Mouse (Mus musculus): ENCODE measurements at regions not wholly inside any gene's neighbourhood (a gene's known extent, or its start where the extent isn't known, plus 50 kb on each side); places are given as distances from the start of the nearest gene placed in this dataset.

DNA sequence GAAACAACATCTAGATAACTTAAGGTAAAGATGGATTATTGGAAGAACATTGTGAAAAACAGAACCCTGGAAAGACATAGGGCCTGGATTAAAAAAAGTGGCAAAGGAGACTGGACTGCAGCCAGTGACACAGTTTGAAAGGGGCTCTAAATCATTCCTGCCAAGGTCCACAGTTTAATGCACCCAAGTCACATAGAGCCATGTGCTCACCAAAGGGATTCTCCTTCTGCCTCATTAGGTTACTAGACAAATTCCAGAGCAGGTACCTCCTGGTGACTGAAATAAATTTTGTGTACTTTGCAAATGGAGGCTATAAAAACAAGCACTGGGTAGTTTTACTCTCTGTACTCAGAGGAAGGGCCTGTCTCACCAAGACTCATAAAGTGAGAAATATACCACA lies 607.5 kb downstream of the Crisp4 start:
- TF ChIP-seq CTCF (conservative IDR thresholded peaks at IDR 0.05; ENCODE audit: low read length) (no peak), NANOG (IDR thresholded peaks at IDR 0.05; ENCODE audit: borderline replicate concordance, low read length) (no peak)
